Mouse (Mus musculus): Measurements from ENCODE around the gene Itga6. TPM values are rescaled to one million over a fixed set of nuclear protein-coding genes. Genes with fewer than 3 reads are reported as not detected.

The Itga6 gene
- total and polyA plus RNA-seq, 3 experiments: 1.0 to 2.7 TPM; not detected in 1

DNA sequence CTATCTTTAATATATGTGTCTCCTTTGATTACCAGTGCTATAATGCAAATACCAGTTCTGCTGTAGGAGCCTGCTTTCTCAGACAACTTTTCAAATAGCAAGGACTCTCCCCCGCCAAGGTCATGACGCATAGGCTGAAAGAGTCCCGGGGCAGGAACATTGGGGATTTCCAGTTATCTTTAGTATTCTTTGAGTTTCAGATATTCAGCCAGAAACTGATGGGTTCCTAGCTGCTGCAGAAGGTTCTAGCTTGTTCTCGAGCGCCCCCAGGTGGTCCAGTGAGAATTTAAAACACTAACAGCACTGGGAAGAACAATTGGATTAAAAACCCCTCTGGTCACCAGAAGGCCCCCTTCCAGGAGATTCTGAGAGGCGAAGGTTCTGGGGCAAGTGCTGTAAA, 92.4 kb downstream of the Itga6 start:
- Histone ChIP-seq H3K79me2 (ENCODE audit: control insufficient read depth, insufficient read depth, low read length, poor library complexity) (no peaks in the 10 kb centered on the region), H3K4me1 (ENCODE audit: control insufficient read depth in 1 of 2, insufficient read depth in 2 of 2, low read length in 2 of 2) (no peaks in the 10 kb centered on the region), H3K9ac (ENCODE audit: control insufficient read depth, low read depth, low read length, poor library complexity, severe bottlenecking) (no peak overlapping the region), H3K36me3 (ENCODE audit: control insufficient read depth in 1 of 2, insufficient read depth in 2 of 2, low read length in 2 of 2) (no peaks in the 10 kb centered on the region), H3K9me3 (replicated peaks; ENCODE audit: insufficient read depth, low read length) (no peaks in the 10 kb centered on the region), H3K4me3 (ENCODE audit: control insufficient read depth in 1 of 2, insufficient read depth in 1 of 2, low read depth in 2 of 2, low read length in 2 of 2) (no peak overlapping the region), H3K27ac (ENCODE audit: control insufficient read depth, low read depth, low read length) (no peak overlapping the region), H3K27me3 (ENCODE audit: control insufficient read depth in 1 of 2, insufficient read depth in 2 of 2, low read length in 2 of 2) (peaks cover 0 to 2% of the 10 kb centered on the region in 2 experiments; a peak in 1 of 4 replicates)
- peak; percentile 62 to 80 (median 76) for TF ChIP-seq CTCF (IDR thresholded peaks at IDR 0.05 in 2 of 3, conservative IDR thresholded peaks at IDR 0.05 in 1 of 3; ENCODE audit: control insufficient read depth in 1 of 3, insufficient read depth in 1 of 3, low read depth in 2 of 3, low read length in 3 of 3, poor library complexity in 1 of 3, severe bottlenecking in 1 of 3)
- TF ChIP-seq JUND (IDR thresholded peaks at IDR 0.05; ENCODE audit: low read depth, low read length): no peak
- no peak for TF ChIP-seq KAT2A (conservative IDR thresholded peaks at IDR 0.05; ENCODE audit: low read depth, low read length)
- peak; percentile 68 for TF ChIP-seq SMC3 (IDR thresholded peaks at IDR 0.05; ENCODE audit: low read depth, low read length)
- TF ChIP-seq ZC3H11A (IDR thresholded peaks at IDR 0.05; ENCODE audit: low read depth, low read length): peak; percentile 53
- peak; percentile 76 for TF ChIP-seq RAD21 (IDR thresholded peaks at IDR 0.05; ENCODE audit: low read depth, low read length)
- no peak for TF ChIP-seq USF2 (IDR thresholded peaks at IDR 0.05; ENCODE audit: borderline replicate concordance in 1 of 2, insufficient read depth in 1 of 2, low read depth in 1 of 2, low read length in 2 of 2)
- no peak for TF ChIP-seq MYB (IDR thresholded peaks at IDR 0.05; ENCODE audit: low read depth, low read length)
- DNase-seq (ENCODE audit: low read depth, low spot score): peak; percentile 71

DNA sequence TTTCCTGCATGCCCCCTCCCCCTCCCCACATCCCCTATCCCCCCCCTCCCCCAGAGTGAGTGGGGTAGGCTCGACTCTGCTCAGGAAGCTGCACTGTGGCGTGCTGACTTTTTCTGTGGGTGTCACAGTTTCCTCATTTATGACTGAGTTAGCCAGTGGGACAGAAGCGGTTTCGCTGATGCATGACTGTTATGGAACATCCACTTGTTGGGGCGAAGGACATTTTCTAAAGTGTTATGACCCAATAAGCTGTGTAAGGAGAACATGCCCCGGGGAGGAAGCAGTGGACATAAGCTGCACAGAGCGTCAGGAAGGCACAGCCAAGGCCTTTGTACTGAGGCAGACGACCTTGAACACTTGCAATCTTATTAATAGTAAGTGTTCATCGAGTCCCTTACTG, 97.9 kb downstream of the Itga6 start:
- H3K9ac ChIP-seq (ENCODE audit: control insufficient read depth, low read depth, low read length, poor library complexity, severe bottlenecking): no peak overlapping the region
- no peaks in the 10 kb centered on the region for H3K4me1 ChIP-seq (ENCODE audit: control insufficient read depth in 1 of 2, insufficient read depth in 2 of 2, low read length in 2 of 2)
- H3K9me3 ChIP-seq (replicated peaks; ENCODE audit: insufficient read depth, low read length): no peaks in the 10 kb centered on the region
- no peaks in the 10 kb centered on the region for H3K36me3 ChIP-seq (ENCODE audit: control insufficient read depth in 1 of 2, insufficient read depth in 2 of 2, low read length in 2 of 2)
- no peaks in the 10 kb centered on the region for H3K79me2 ChIP-seq (ENCODE audit: control insufficient read depth, insufficient read depth, low read length, poor library complexity)
- DNase-seq (ENCODE audit: low read depth, low spot score): no peak
- H3K27ac ChIP-seq (ENCODE audit: control insufficient read depth, low read depth, low read length): no peak overlapping the region
- H3K4me3 ChIP-seq (ENCODE audit: control insufficient read depth in 1 of 2, insufficient read depth in 1 of 2, low read depth in 2 of 2, low read length in 2 of 2): no peak overlapping the region
- TF ChIP-seq USF2 (IDR thresholded peaks at IDR 0.05; ENCODE audit: borderline replicate concordance in 1 of 2, insufficient read depth in 1 of 2, low read depth in 1 of 2, low read length in 2 of 2) (no peak), CTCF (IDR thresholded peaks at IDR 0.05 in 2 of 3, conservative IDR thresholded peaks at IDR 0.05 in 1 of 3; ENCODE audit: control insufficient read depth in 1 of 3, insufficient read depth in 1 of 3, low read depth in 2 of 3, low read length in 3 of 3, poor library complexity in 1 of 3, severe bottlenecking in 1 of 3) (no peak), ELF1 (IDR thresholded peaks at IDR 0.05; ENCODE audit: low read depth, low read length) (no peak), POLR2A (IDR thresholded peaks at IDR 0.05; ENCODE audit: control insufficient read depth in 1 of 2, insufficient read depth in 1 of 2, low read depth in 1 of 2, low read length in 2 of 2, poor library complexity in 1 of 2) (no peak), HCFC1 (IDR thresholded peaks at IDR 0.05; ENCODE audit: low read depth, low read length) (no peak), MEF2A (IDR thresholded peaks at IDR 0.05; ENCODE audit: extremely low read depth, insufficient replicate concordance, low read depth, low read length, poor library complexity, severe bottlenecking) (no peak), ZKSCAN1 (IDR thresholded peaks at IDR 0.05; ENCODE audit: low read depth, low read length) (no peak), RCOR1 (IDR thresholded peaks at IDR 0.05; ENCODE audit: low read depth, low read length) (no peak), USF1 (IDR thresholded peaks at IDR 0.05; ENCODE audit: low read depth, low read length) (no peak), MYC (IDR thresholded peaks at IDR 0.05; ENCODE audit: low read depth, low read length) (no peak), POLR2AphosphoS2 (IDR thresholded peaks at IDR 0.05; ENCODE audit: low read length) (no peak), SIN3A (IDR thresholded peaks at IDR 0.05; ENCODE audit: low read length) (no peak), ZMIZ1 (IDR thresholded peaks at IDR 0.05; ENCODE audit: low read depth, low read length) (no peak), MAX (IDR thresholded peaks at IDR 0.05; ENCODE audit: low read length) (no peak), ZNF384 (IDR thresholded peaks at IDR 0.05; ENCODE audit: low read depth, low read length) (no peak), CHD1 (IDR thresholded peaks at IDR 0.05; ENCODE audit: low read depth, low read length) (no peak), TCF12 (IDR thresholded peaks at IDR 0.05; ENCODE audit: low read depth, low read length) (no peak), NELFE (IDR thresholded peaks at IDR 0.05; ENCODE audit: low read depth, low read length) (no peak), POLR2AphosphoS5 (IDR thresholded peaks at IDR 0.05; ENCODE audit: borderline replicate concordance, low read depth, low read length) (no peak), E2F4 (IDR thresholded peaks at IDR 0.05; ENCODE audit: borderline replicate concordance, low read depth, low read length) (no peak)
- H3K27me3 ChIP-seq (ENCODE audit: control insufficient read depth in 1 of 2, insufficient read depth in 2 of 2, low read length in 2 of 2): peaks cover 0 to 2% of the 10 kb centered on the region in 2 experiments; a peak in 1 of 4 replicates
